Mouse (Mus musculus) liver, adult (tissue): ENCODE data around the gene Ap4e1.

Experiments
- GATA4 ChIP-seq: IDR thresholded peaks from 2 replicates; pipeline ENCODE4 v1.6.1; 2014; ENCODE audit warnings: mild to moderate bottlenecking, low read length; ENCODE audit not compliant: insufficient replicate concordance

Ap4e1 gene

DNA sequence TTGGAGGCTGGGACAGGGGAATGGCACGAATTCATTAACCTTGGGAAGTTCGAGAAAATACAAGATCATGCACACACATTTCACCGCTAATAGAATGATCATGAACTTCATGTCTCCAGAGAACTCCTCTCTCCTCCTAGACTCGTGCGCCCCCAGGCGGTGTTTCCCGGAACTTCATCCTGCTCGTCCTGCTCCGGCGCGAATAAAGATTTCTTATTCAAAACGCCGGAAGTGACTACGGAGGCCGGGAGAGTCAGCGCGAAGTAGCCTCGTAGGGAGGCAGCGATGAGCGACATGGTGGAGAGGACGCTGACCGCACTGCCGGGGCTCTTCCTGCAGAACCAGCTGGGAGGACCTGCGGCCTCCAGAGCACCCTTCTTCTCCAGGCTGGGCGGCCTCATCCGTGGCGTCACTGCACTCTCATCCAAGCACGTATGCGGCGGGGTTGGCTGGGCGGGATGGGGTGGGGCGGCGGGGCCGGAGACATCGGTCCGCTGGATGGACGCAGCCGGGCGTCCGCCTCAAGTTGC lies at the start of gene Ap4e1:
Gene Ap4e1 (plus strand): TSS at position 249 of the 530 bp plus-strand sequence.
- TF ChIP-seq GATA4 = no peak; the same call in 1 of the 2 replicates

DNA sequence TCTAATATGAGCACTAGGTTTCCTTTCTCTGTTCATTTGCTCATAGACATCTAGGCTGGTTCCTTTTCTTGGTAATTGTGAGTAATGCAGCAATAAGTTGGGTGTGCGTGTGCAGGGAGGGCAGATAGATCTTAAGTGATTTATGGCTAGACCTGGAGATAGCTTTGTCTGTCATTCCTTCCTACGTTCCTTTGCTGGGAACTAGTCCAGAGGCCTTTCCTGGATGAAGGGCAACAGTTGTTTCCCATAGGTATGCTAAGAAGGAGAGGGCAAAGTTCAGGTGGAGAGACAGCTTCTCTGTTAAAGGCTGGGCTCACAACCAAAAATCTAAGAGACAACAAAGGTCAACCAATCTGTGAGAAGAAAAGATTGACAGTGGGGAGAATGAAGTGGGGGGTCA lies 46.8 kb upstream of the Ap4e1 start:
- no peak for TF ChIP-seq GATA4

DNA sequence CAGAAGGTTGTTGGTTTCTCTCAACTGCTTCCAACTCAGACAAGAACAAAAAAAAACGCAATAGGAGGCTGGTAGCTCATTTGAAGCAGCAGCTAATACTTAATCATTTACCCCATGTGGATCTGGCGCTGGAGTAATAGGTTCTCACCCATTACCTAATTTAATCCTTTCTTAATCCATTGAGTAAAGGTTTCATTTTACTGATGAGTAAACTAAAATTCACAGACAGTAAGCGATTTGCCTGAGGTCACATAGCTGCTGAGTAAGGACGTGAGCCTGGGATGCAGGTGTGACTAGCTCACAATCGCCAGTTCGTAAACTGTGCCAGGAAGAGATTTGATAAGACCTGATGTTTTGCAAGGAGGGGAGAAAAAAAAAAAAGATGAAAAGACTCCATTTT lies 31.1 kb upstream of the Ap4e1 start:
- no peak for TF ChIP-seq GATA4

DNA sequence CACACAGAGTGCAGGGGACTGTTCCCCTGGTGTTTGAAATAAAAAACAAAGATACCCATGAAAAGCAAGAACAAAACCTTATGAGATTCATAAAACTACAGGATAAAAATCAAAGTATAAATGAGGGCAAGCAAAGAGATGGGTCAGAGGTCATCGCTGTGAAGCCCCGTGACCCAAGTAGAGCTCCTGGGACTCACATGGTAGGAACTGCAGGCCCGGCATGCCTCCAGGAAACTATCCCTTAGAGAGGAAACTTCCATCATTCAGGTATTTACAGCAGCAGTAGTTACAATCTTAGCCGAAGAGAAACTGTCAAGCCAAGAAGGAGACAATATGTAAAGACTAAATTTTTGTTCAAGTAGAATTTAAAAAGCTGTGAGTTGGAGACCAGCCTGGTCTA lies 25.3 kb upstream of the Ap4e1 start:
- no peak for TF ChIP-seq GATA4

DNA sequence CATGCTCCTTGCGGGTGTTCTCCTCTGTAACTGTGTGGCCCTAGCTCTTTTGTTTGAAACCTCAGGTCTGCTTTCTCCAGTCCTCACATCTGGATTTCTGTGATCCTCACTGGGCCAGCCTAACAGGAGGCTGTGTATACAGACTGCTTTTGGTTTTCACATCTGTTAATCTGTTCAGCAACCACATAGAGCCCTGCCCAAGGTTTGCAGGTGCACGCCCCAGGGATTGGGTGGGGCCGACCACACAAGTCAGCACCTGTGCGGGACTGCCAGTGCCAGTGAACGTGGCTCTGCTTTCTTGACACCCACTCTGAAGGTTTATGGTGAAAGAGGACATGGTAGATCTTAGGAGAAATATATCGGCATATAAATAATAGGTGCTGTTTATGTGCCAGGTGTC lies 18.6 kb upstream of the Ap4e1 start:
- no peak for TF ChIP-seq GATA4

DNA sequence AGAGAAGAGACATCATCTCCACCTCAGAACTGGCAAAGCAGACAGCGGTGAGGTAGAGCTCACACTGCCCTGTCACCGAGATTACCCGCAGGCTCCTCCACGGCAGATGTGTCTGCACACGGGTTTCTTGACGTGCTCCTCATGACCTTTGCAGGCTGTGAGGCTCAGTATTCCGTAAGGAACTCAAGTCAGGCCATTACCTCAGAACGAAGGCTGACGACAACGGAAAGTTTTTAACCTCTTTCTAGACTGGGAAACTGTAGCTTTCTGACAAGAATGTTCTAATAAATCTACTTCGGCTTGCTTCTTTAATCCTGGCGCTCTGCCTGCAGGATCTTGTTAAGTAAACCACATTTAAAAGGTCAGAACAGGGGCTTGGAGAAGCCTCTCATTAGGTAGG lies 15.8 kb upstream of the Ap4e1 start:
- no peak for TF ChIP-seq GATA4

DNA sequence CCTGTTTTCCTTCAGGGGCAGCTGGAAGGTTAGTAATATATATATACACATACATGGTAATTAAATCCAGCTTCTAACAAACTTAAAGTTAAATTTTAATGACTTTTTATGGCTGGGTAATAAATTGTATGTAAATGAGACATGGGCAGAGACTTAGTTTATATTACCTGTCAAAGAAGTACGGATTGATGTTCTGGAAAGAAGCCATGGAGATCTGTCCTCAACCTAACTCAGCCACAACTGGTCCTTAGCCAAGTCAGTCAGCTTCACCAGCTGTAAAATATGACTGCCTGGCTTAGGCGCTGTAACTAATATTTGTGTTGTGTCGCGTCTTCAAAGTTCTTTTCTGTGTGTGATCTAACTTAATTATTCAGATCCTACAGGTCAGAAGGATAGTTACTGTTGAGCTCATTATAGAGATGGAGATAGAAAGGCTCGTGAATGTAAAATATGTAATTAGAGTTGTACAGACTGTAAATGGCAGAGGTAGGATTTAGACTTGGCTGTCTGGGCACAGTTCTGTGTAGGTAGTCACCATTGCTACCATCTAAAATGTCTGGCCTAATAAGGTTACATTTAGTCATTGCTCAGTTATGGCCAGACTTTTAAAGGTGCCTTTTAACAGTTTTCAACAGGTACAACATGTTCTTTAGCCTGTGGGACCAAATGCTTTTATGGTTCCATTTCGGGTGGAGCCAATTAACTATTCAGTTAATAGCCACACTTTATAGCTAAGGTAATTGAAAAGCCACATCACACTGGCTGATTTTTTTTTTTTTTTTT lies 13.9 kb upstream of the Ap4e1 start:
- no peak for TF ChIP-seq GATA4

DNA sequence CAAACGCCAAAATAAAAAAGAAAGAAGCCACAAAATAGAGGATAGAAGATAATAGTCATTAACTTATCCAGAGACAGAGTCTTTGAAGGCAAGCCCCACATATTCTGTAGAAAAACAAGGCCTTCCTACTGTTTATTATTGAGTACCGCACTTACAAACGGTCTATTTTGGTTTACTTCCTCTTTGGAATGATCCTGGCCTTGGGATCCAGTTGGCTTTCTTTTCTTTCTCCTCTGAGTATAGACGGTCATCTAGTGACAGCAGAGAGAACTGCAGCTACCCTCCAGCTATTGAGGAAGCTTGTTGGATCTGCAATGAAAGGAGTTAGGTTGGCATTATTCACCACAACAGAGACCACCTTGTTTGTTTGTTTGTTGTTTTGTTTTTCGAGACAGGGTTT lies 11.8 kb upstream of the Ap4e1 start:
- no peak for TF ChIP-seq GATA4

DNA sequence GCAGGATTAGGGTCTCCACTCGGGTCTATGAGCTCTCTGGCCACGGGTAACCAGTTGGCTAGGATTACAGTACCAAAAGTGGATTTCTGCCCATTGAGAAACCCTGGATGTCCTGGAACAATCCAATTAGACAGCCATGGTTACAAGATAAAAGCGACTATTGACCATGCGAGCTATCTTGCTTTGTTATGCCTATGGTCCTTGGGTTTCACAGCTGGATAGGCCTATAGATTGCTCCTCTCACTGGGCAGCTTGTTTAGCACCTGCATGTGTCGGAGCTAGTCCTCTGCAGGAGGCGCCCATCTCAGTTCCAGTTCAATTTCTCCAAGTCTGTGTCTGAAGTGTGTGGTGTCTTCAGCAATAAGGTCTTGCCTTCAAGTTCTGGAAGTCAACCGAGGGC lies 10.3 kb upstream of the Ap4e1 start:
- TF ChIP-seq GATA4 = no peak

DNA sequence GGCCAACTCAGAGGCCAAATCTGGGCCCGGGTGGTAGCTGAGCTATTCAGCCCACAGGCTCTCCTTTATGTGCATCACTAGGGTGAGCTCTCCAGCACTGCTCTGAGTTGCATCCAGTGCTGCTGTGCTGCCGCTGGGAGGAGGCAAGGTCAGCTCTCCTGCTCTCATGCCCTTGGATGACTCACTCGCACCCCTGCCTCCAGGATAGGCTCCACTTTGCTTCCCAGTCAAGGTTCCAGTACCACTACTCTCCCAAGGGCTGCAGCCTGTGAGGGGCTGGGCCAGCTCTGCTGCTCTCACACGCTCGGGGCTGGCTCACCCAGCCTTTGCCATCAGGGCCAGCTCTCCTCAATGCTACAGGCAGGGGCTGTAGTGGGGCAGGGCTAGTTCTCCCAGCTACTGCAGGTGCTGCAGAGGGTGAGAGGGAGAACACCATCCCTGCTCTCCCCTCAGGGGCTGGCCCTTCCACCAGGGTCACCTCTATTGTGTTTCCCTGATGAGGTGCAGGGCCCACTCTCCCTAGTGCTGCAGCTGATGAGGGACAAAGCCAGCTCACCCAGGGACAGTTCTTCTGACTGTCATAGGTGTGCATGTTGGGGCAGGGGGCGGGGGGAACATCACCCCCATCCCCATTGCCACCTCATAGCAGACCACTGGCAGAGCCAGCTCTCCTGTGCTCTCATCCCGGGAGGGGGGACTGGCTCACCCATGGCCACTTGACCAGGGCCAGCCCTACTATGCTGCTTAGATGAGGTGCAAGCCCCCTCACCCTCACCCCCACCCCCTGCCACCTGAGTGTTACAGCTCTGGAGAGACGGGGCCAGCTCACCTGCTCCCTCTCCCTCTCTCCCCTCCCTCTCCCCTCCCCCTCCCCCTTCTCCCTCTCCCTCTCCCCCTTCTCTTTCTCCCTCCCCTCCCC lies 7.9 kb upstream of the Ap4e1 start:
- TF ChIP-seq GATA4 = no peak

DNA sequence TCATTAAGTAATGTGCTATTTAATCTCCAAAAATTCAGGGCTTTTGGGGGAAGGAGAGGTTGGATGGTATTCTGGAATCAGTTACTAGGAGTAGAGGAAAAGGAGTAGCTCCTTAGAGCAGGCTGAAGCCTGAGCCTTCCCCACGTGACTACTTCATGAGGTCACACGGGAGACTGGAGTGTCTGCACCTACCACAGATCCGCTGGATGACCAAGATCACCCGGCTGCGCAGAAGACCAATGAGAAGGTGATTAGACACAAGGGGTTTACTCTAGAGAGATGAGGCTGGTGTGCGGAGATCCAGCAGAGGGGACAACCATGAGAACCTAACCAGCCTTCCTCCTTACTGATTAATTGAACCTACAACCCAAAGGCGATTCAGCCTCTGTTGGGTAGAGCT lies 4.5 kb upstream of the Ap4e1 start:
- TF ChIP-seq GATA4 = no peak

DNA sequence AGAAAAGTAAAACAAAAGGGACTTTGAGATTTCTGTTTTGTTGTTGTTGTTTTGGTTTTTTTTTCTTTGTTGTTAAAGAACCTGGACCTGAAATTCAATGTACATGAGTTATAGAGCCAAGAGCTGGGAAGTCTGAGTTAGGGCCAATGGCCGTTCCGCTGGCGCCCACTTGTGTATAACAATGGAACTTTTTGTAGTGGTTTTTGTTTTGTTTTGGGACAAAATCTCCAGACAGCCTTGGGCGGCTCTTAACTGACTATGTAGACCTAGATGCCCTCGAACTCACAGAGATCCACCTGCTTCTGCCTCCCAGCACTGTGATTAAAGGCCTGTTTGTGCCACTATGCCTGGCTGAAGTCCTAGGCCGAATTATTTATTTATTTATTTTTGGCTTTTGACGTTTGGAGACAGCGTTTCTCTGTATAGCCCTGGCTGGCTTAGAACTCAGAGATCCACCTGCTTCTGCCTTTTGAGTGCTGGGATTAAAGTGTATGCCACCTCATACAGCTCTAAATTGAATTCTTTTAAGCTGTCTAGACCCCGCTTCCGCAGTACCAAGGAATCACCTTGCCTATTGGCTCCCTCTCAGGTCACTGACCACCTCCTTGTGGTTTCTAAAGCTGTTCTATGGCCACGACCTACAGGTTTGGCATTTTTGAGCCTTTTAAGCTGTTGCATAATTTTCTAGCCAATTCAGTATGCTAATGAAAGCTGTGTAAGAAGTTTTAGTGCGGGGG lies 1.7 kb upstream of the Ap4e1 start:
- no peak for TF ChIP-seq GATA4

DNA sequence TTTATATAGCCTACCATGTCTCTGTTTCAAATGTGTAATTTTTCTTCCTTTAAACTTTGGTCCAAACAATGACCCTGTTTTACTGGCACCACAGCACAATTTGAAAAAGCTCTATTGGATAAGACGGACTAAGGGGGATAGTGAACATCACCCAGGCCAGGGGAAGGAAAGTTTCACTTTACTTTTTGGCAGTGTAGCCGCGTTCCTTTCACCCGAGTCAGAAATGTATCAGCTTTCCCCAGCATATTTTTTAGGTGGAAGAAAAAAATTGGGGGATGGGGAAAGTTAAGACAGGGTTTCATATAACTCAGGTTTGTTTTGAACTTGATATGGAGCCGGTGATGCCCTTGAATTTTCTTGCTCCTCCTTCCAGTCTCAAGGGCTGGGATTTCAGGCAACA lies 1.0 kb upstream of the Ap4e1 start:
- TF ChIP-seq GATA4 = no peak

DNA sequence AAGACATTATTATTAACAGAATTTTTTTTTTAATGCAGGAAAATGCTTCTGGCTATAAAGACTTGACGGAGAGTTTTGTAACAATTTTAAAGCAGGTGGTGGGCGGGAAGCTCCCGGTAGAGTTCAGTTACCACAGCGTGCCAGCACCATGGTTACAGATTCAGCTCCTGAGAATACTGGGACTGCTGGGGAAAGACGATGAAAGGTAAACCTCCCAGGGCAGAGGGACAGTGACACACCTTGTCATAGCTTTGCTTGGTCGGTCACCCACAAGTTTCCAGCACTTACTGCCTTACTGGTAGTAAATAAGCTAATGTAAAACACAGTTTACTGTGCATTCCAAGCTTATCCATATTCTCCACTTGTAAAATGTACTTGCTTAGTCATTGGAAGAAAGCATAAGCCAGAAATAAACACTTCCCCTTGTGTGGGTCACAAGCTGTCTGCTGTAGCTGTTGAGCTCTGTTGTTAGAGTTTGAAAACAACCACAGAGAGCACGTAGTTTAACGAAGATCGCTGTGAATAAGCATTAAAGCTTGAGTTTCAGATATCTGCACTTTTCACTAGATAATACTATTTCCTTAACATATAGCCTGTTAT lies 26.6 kb downstream of the Ap4e1 start:
- TF ChIP-seq GATA4 = no peak

DNA sequence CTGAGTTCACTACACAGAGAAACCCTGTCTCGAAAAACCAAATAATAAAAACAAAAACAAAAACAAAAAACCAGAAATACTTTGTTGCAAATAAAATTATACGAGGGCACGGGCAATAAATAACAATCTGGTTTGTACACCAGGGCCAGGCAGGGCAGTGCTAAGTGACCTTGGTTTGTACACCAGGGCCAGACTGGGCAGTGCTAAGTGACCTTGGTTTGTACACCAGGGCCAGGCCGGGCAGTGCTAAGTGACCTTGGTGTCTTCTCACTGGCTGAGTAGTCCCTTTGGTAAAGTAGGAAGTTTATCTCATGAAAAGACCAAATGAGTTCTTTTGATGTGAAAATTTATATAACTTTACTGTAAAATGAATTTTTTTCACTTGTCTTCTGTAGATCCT lies 28.8 kb downstream of the Ap4e1 start:
- no peak for TF ChIP-seq GATA4
